Mouse (Mus musculus) spleen, adult 2 months (tissue): ENCODE measurements around the gene Mrvi1.

Experiments used
- CTCF ChIP-seq: fragments of 200-500 bp; IDR thresholded peaks from 2 replicates; pipeline ENCODE4 v1.5.1; 2011; ENCODE audit warnings: mild to moderate bottlenecking, inconsistent platforms; ENCODE audit not compliant: insufficient read depth, insufficient read length, insufficient replicate concordance; ENCODE audit errors: extremely low read depth
- POLR2A ChIP-seq: fragments of 200-500 bp; IDR thresholded peaks from 2 replicates; pipeline ENCODE4 v1.6.1; 2011; ENCODE audit warnings: low read depth, low read length, inconsistent platforms

DNA sequence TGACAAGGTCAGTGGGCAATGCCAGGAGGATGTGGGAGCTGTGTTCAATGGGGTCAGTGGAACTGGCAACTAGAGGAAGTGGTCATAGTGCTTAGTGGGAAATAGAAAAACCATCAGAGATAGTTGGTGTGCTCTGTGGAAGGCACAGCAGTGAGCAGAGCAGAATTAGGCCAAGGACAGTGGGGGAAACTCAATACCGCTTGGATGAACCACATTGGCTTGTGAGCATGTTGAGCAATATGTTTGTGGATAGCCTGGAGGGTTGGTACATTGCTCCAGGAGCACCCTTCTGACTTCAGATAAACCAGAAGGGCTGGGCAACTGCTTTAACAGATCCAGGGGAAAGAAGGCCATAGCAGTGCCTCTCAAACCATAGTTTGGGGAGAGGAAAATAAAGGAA, 133.9 kb downstream of the Mrvi1 start:
- no peak for TF ChIP-seq POLR2A
- no peak for TF ChIP-seq CTCF
